Mouse (Mus musculus) neural tube, embryonic 14.5 days (tissue): ENCODE measurements around the gene Dpp8. TPM values are rescaled to one million over a fixed set of nuclear protein-coding genes. Genes with fewer than 3 reads are reported as not detected.

Experiments used
- ATAC-seq: fragments of 200-750 bp; cut with Nextera tagmentation; 2 replicates; pipeline ENCODE4 v1.8.0; 2017; ENCODE audit warnings: low read depth, mild to moderate bottlenecking, moderate TSS enrichment, moderate library complexity
- H3K27ac ChIP-seq: fragments of 300-500 bp; sonication (generic); 2 replicates; pipeline ENCODE4 v1.5.1; 2014; ENCODE audit warnings: low read depth, mild to moderate bottlenecking, control low read depth, low read length, moderate library complexity, mixed read lengths
- H3K27me3 ChIP-seq: fragments of 300-500 bp; sonication (generic); 2 replicates; pipeline ENCODE4 v1.6.1; 2014; ENCODE audit warnings: low read length; ENCODE audit not compliant: control insufficient read depth, insufficient read depth
- H3K36me3 ChIP-seq: fragments of 300-500 bp; sonication (generic); 2 replicates; pipeline ENCODE4 v1.6.1; 2014; ENCODE audit warnings: low read length, mixed read lengths; ENCODE audit not compliant: control insufficient read depth, insufficient read depth
- H3K4me1 ChIP-seq: fragments of 300-500 bp; sonication (generic); 2 replicates; pipeline ENCODE4 v1.6.1; 2014; ENCODE audit warnings: low read length; ENCODE audit not compliant: control insufficient read depth, insufficient read depth
- H3K4me2 ChIP-seq: fragments of 300-500 bp; sonication (generic); 2 replicates; pipeline ENCODE4 v1.6.1; 2014; ENCODE audit warnings: mild to moderate bottlenecking, low read depth, low read length, control low read depth
- H3K4me3 ChIP-seq: fragments of 300-500 bp; sonication (generic); 2 replicates; pipeline ENCODE4 v1.5.1; 2014; ENCODE audit warnings: low read depth, low read length, control low read depth, mixed read lengths
- H3K9ac ChIP-seq: fragments of 300-500 bp; sonication (generic); replicated peaks from 2 replicates; pipeline ENCODE4 v1.6.1; 2014; ENCODE audit warnings: low read depth, mild to moderate bottlenecking, control low read depth, low read length, mixed read lengths
- H3K9me3 ChIP-seq: fragments of 300-500 bp; sonication (generic); 2 replicates; pipeline ENCODE4 v1.6.1; 2016; ENCODE audit warnings: low read length; ENCODE audit not compliant: control insufficient read depth
- WGBS: fragments of 180-500 bp; shearing (Covaris S2); extraction: QIAGEN DNeasy Blood & Tissue Kit; methylation state at CpG from one replicate; pipeline ENCODE4 v1.1.7; 2014; 5-methylcytosine and 5-hydroxymethylcytosine counted together
- polyA plus RNA-seq: library from polyadenylated mRNA; unstranded; fragments of >200 nt; fragmentation: Nextera tagmentation; extraction: Ambion mirVana; gene quantifications from 2 replicates; pipeline ENCODE4 v1.2.1, GENCODE M21; 2014

Gene Dpp8
- polyA plus RNA-seq, 1 experiment from 2014 or later = 32.3 TPM

- no peaks in the 10 kb centered on the region for H3K4me1 ChIP-seq
- H3K27me3 ChIP-seq = no peaks in the 10 kb centered on the region
- H3K9ac ChIP-seq = no peak overlapping the region
- H3K4me3 ChIP-seq = no peak overlapping the region
- no peak overlapping the region for H3K27ac ChIP-seq
- peaks cover 18% of the 10 kb centered on the region; the same call in 1 of the 2 replicates for H3K36me3 ChIP-seq
- no peaks in the 10 kb centered on the region for H3K9me3 ChIP-seq
- H3K4me2 ChIP-seq = no peak overlapping the region
- ATAC-seq = no peak
- 84% methylated on average over 8 of the region's 8 CpGs for WGBS
These were observed 21.6 kb upstream of the Dpp8 start for GRCm38 (mm10) chr9:65010632-65011031.

- Histone ChIP-seq H3K4me3 (no peak overlapping the region), H3K9me3 (no peaks in the 10 kb centered on the region), H3K36me3 (peaks cover 12% of the 10 kb centered on the region; the same call in 1 of the 2 replicates), H3K27me3 (no peaks in the 10 kb centered on the region), H3K9ac (no peak overlapping the region), H3K4me1 (peaks cover 3% of the 10 kb centered on the region; the same call in 1 of the 2 replicates), H3K27ac (no peak overlapping the region), H3K4me2 (no peak overlapping the region)
- WGBS = 60% methylated on average over 6 of the region's 6 CpGs
- no peak for ATAC-seq
These were observed 20.9 kb upstream of the Dpp8 start for GRCm38 (mm10) chr9:65011304-65011703.

- Histone ChIP-seq H3K4me3 (no peak overlapping the region), H3K4me2 (no peak overlapping the region), H3K4me1 (peaks cover 33% of the 10 kb centered on the region), H3K9me3 (no peaks in the 10 kb centered on the region), H3K27ac (0 out of 2 replicates have a peak overlapping the region, but pooled peaks have one; percentile 5), H3K9ac (no peak overlapping the region), H3K27me3 (no peaks in the 10 kb centered on the region), H3K36me3 (no peaks in the 10 kb centered on the region)
- 77% methylated on average over 7 of the region's 7 CpGs for WGBS
- no peak for ATAC-seq
These were observed 16.6 kb upstream of the Dpp8 start for GRCm38 (mm10) chr9:65015461-65016222.

GRCm38 (mm10) chr9:65016241-65016977, 15.8 kb upstream of the Dpp8 start:
- Histone ChIP-seq H3K9me3 (no peaks in the 10 kb centered on the region), H3K4me1 (peaks cover 33% of the 10 kb centered on the region), H3K36me3 (no peaks in the 10 kb centered on the region), H3K27ac (0 out of 2 replicates have a peak overlapping the region, but pooled peaks have one; percentile 49), H3K4me2 (no peak overlapping the region), H3K4me3 (no peak overlapping the region), H3K27me3 (no peaks in the 10 kb centered on the region), H3K9ac (no peak overlapping the region)
- WGBS = 66% methylated on average over 4 of the region's 4 CpGs
- ATAC-seq = no peak

- H3K4me3 ChIP-seq = no peak overlapping the region
- H3K9ac ChIP-seq = no peak overlapping the region
- 0 out of 2 replicates have a peak overlapping the region, but pooled peaks have one; percentile 16 for H3K27ac ChIP-seq
- H3K27me3 ChIP-seq = no peaks in the 10 kb centered on the region
- no peak for ATAC-seq
- no peak overlapping the region for H3K4me2 ChIP-seq
- H3K4me1 ChIP-seq = peaks cover 38% of the 10 kb centered on the region
- 80% methylated on average over 16 of the region's 16 CpGs for WGBS
- no peaks in the 10 kb centered on the region for H3K9me3 ChIP-seq
- H3K36me3 ChIP-seq = no peaks in the 10 kb centered on the region
These were observed 15.0 kb upstream of the Dpp8 start for GRCm38 (mm10) chr9:65016978-65017827.

GRCm38 (mm10) chr9:65017896-65018295, 14.3 kb upstream of the Dpp8 start:
- Histone ChIP-seq H3K9ac (no peak overlapping the region), H3K4me2 (no peak overlapping the region), H3K4me1 (peaks cover 42% of the 10 kb centered on the region), H3K27me3 (no peaks in the 10 kb centered on the region), H3K36me3 (no peaks in the 10 kb centered on the region), H3K27ac (0 out of 2 replicates have a peak overlapping the region, but pooled peaks have one; percentile 16), H3K9me3 (no peaks in the 10 kb centered on the region), H3K4me3 (no peak overlapping the region)
- no peak for ATAC-seq
- 92% methylated on average over 4 of the region's 4 CpGs for WGBS

- no peak overlapping the region for H3K9ac ChIP-seq
- no peak overlapping the region for H3K27ac ChIP-seq
- no peak overlapping the region for H3K4me3 ChIP-seq
- 56% methylated on average over 3 of the region's 3 CpGs for WGBS
- no peaks in the 10 kb centered on the region for H3K27me3 ChIP-seq
- H3K9me3 ChIP-seq = no peaks in the 10 kb centered on the region
- H3K4me1 ChIP-seq = peaks cover 42% of the 10 kb centered on the region
- ATAC-seq = no peak
- peak overlapping the region; percentile 62; the same call in 1 of the 2 replicates for H3K4me2 ChIP-seq
- H3K36me3 ChIP-seq = no peaks in the 10 kb centered on the region
These were observed 13.6 kb upstream of the Dpp8 start for GRCm38 (mm10) chr9:65018588-65019121.

- no peak overlapping the region for H3K4me3 ChIP-seq
- H3K27me3 ChIP-seq = no peaks in the 10 kb centered on the region
- no peak overlapping the region for H3K9ac ChIP-seq
- peak overlapping the region; percentile 62; the same call in 1 of the 2 replicates for H3K4me2 ChIP-seq
- H3K4me1 ChIP-seq = peaks cover 42% of the 10 kb centered on the region
- H3K36me3 ChIP-seq = no peaks in the 10 kb centered on the region
- H3K9me3 ChIP-seq = no peaks in the 10 kb centered on the region
- WGBS = 50% methylated on average over 3 of the region's 3 CpGs
- no peak overlapping the region for H3K27ac ChIP-seq
- no peak for ATAC-seq
These were observed 13.1 kb upstream of the Dpp8 start for GRCm38 (mm10) chr9:65019146-65019545.
